Mouse (Mus musculus) small intestine, adult 2 months (tissue): ENCODE data around the gene Tsc22d4.

ENCODE experiments used
- CTCF ChIP-seq: fragments of 200-500 bp; IDR thresholded peaks from 2 replicates; pipeline ENCODE4 v1.5.1; 2012; ENCODE audit warnings: low read depth, mild to moderate bottlenecking, control low read depth, inconsistent platforms, low read length, moderate library complexity, mixed read lengths; ENCODE audit not compliant: insufficient replicate concordance, insufficient read length; ENCODE audit errors: extremely low read depth
- POLR2A ChIP-seq: fragments of 200-500 bp; IDR thresholded peaks from 2 replicates; pipeline ENCODE4 v1.6.1; 2012; ENCODE audit warnings: low read depth, mild to moderate bottlenecking, control low read depth, inconsistent platforms, low read length, moderate library complexity

GRCm38 (mm10) chr5:137726767-137727166 is 18.8 kb upstream of the Tsc22d4 start:
- TF ChIP-seq CTCF, result peak; percentile 17; the same call in 1 of the 2 replicates
- TF ChIP-seq POLR2A, result no peak
